Mouse (Mus musculus) midbrain, embryonic 15.5 days (tissue): Measurements from ENCODE around the gene Vcan. TPM values are rescaled to one million over a fixed set of nuclear protein-coding genes. Genes with fewer than 3 reads are reported as not detected.
A peak's percentile ranks its signal among the peaks of the same experiment; 100 is the strongest.
"Not testable (repeated sequence)": the region's sequence is repeated elsewhere in the genome, so short reads cannot be mapped to it uniquely, and the experiment has no call there.

Source experiments
- ATAC-seq: fragments of 200-750 bp; cut with Nextera tagmentation; replicated peaks from 2 replicates; pipeline ENCODE4 v1.8.0; 2017; ENCODE audit warnings: moderate TSS enrichment
- H3K27ac ChIP-seq: fragments of 300-500 bp; sonication (generic); 2 replicates; pipeline ENCODE4 v1.5.1; 2015; ENCODE audit warnings: mild to moderate bottlenecking, inconsistent platforms
- H3K27me3 ChIP-seq: fragments of 300-500 bp; sonication (generic); replicated peaks from 2 replicates; pipeline ENCODE4 v1.6.1; 2015; ENCODE audit warnings: inconsistent platforms
- H3K36me3 ChIP-seq: fragments of 300-500 bp; sonication (generic); replicated peaks from 2 replicates; pipeline ENCODE4 v1.6.1; 2015; ENCODE audit warnings: inconsistent platforms
- H3K4me1 ChIP-seq: fragments of 300-500 bp; sonication (generic); 2 replicates; pipeline ENCODE4 v1.6.1; 2015; ENCODE audit warnings: inconsistent platforms
- H3K4me2 ChIP-seq: fragments of 300-500 bp; sonication (generic); 2 replicates; pipeline ENCODE4 v1.6.1; 2015; ENCODE audit warnings: inconsistent platforms, mild to moderate bottlenecking, moderate library complexity
- H3K4me3 ChIP-seq: fragments of 300-500 bp; sonication (generic); 2 replicates; pipeline ENCODE4 v1.5.1; 2015; ENCODE audit warnings: mild to moderate bottlenecking, inconsistent platforms
- H3K9ac ChIP-seq: fragments of 300-500 bp; sonication (generic); 2 replicates; pipeline ENCODE4 v1.6.1; 2015; ENCODE audit warnings: mild to moderate bottlenecking, inconsistent platforms
- H3K9me3 ChIP-seq: fragments of 300-500 bp; sonication (generic); 2 replicates; pipeline ENCODE4 v1.6.1; 2016; ENCODE audit warnings: inconsistent platforms
- WGBS: fragments of 180-500 bp; shearing (Covaris S2); methylation state at CpG from one replicate; pipeline ENCODE4 v1.1.7; 2015; ENCODE audit warnings: mixed read lengths; 5-methylcytosine and 5-hydroxymethylcytosine counted together
- polyA plus RNA-seq: library from polyadenylated mRNA; unstranded; fragments of >200 nt; fragmentation: Nextera tagmentation; extraction: Ambion mirVana; gene quantifications from 2 replicates; pipeline ENCODE4 v1.2.1, GENCODE M21; 2015

Vcan gene
- polyA plus RNA-seq = 30.5 and 33.3 TPM in 2 replicates

DNA sequence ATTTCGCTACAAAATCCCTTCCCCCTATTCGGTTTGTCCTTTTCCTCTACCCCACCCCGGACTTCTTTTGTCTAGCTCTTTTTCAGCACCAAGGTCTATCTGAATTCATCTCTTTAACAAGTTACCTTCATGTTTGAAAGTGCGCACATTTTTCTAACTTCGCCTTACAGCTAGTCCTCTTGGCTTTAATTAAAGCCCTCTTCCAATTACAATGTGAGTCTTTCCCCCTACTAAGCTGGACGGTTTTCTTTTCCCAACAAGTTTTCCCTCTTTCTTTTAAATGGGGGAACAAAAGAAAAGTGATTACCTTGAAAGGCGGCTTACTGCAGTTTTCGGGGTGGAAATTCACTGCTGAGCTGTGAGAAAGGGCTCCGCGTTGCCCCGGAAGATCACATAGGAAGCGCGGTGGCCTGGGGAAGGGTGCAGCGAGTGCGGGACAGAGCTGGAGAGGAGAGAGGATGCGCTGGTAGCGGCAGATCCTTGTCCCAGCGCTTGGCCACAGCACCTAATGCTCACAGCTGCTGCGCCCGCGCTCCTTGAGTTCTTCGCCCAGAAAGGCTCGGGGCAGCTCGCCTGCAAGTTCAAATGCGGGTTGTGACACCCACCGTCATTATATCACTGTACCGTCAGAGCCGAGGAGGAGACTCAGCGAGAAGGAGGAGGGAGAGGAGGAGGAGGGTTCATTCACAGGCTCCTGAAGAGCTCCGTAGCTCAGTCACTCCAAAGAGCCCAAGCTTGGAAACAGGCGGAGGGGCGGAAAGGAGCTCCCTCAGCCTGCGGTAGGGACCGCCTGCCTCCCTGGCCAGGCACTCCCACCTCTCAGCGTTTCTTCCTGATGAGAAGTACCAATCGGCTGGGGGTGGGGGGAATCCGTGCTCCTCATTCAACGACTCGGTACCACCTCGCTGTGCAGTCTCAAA lies at the start of gene Vcan:
TSS of gene Vcan (minus strand) at position 744 of the 920 bp plus-strand sequence.
- under 1% methylated on average over 40 of the region's 40 CpGs for WGBS
- peak; percentile 53 for ATAC-seq
- H3K27ac ChIP-seq = peak within 1 kb of the TSS; percentile 74
- H3K9me3 ChIP-seq = no peaks in the 10 kb centered on the region
- H3K9ac ChIP-seq = peak within 1 kb of the TSS; percentile 49
- H3K36me3 ChIP-seq = no peaks in the 10 kb centered on the region
- peak within 1 kb of the TSS; percentile 99 for H3K4me2 ChIP-seq
- H3K4me1 ChIP-seq = peaks cover 32% of the 10 kb centered on the region
- H3K27me3 ChIP-seq = no peaks in the 10 kb centered on the region
- H3K4me3 ChIP-seq = peak within 1 kb of the TSS; percentile 76

DNA sequence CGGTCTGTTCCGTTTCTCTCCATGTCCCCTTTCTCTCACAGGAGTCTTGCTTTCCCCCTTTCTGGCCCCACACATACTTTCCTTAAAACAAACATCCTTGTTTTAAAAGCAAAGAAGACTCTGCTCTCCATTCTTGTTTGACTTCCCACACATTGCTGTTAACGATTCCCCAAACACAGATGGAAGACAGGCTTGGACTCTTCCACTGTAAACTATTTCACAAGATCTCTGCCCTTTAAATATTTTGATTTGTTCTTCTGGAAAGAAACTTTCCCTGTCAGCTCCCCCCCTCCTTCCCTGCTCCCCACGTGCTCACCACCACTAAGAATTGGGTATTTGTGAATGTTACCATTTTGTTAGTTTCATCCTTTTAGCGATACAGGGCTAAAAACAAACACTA lies 49.2 kb upstream of the Vcan start:
- H3K4me2 ChIP-seq = no peak overlapping the region
- no peaks in the 10 kb centered on the region for H3K9me3 ChIP-seq
- no peak overlapping the region for H3K4me3 ChIP-seq
- no peaks in the 10 kb centered on the region for H3K27me3 ChIP-seq
- H3K4me1 ChIP-seq = no peaks in the 10 kb centered on the region
- no peak for ATAC-seq
- 67% methylated on average over 5 of the region's 5 CpGs for WGBS
- H3K9ac ChIP-seq = no peak overlapping the region
- no peaks in the 10 kb centered on the region for H3K36me3 ChIP-seq
- H3K27ac ChIP-seq = no peak overlapping the region

DNA sequence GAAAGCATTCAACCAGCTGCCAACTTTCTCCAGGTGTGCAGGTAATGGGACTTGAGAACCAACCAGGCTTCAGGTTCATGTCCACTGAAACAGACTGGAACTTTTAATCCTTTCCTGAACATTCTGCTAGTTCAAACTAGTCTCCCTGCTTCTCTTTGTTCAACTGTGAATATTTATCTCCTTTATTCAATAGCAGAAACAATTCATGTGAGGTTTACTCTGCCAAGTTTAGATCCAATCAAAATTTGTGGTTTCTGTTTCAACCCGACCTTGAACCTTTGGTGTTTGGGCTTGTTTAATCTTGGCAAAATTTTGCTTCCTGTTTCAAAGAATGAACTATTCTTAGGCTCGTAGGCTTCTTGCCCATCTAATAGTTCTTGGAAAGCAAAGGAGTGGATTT lies 40.6 kb upstream of the Vcan start:
- no peak overlapping the region for H3K27ac ChIP-seq
- H3K4me3 ChIP-seq = no peak overlapping the region
- no peak overlapping the region for H3K4me2 ChIP-seq
- no peak overlapping the region for H3K9ac ChIP-seq
- WGBS = 72% methylated on average over 2 of the region's 2 CpGs
- no peak for ATAC-seq
- no peaks in the 10 kb centered on the region for H3K9me3 ChIP-seq
- 0 out of 2 replicates have a peak, but pooled peaks cover 3% of the 10 kb centered on the region for H3K4me1 ChIP-seq
- no peaks in the 10 kb centered on the region for H3K27me3 ChIP-seq
- no peaks in the 10 kb centered on the region for H3K36me3 ChIP-seq

DNA sequence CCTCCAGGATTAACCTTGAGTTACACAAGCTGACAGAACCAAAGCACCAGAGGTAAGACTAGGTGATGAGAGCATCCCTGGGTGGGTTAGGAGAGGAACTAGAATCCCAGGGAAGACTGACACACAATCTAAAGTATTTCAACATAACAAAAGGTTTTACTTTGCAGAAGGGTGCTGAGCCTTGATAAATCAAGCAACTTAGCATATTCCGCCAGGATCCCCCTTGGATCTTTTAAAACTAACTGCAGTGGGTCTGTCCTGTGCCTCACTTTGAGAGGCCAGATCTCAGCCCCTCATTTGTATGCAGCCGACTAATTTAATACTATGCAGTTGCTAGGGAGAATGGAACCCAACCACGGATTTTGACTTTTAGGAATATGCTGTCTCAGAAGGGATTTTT lies 38.0 kb upstream of the Vcan start:
- Histone ChIP-seq H3K4me2 (no peak overlapping the region), H3K9ac (no peak overlapping the region), H3K36me3 (no peaks in the 10 kb centered on the region), H3K27ac (no peak overlapping the region), H3K4me1 (0 out of 2 replicates have a peak, but pooled peaks cover 3% of the 10 kb centered on the region), H3K27me3 (no peaks in the 10 kb centered on the region), H3K4me3 (no peak overlapping the region), H3K9me3 (no peaks in the 10 kb centered on the region)
- WGBS = 40% methylated on average over 3 of the region's 3 CpGs
- no peak for ATAC-seq

DNA sequence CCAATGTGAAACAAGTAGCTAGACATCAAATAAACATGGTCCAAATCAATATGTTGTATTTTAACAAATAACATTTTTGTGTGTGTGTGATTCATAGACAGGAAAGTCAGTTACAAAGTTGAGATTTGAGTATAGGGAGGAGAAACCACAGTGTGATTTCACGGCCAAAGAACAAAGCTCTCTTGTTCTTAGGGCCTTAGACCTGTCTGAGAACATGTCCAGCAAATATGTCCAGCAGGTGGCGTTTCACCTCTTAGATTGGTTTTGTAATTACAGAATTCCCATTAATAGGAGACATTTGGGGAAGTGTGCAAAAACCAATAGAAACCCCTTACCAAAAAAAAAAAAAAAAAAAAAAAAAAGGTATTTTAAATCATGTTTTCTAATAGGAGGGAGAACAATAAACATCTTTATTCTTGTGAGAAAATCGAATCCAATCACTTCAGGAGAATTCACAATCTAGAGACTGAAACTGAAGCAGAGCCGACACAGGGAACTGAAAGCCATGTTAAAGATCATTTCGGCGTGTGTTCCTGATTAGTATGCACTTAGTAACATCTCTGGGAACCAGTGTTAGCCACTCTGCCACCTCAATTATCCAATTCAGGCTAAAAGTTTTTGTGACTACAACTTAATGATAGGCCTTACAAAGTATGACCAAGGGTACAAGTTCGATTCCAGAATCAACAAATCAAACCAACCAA lies 37.1 kb upstream of the Vcan start:
- no peak overlapping the region for H3K4me3 ChIP-seq
- 0 out of 2 replicates have a peak, but pooled peaks have one; percentile 56 for ATAC-seq
- H3K4me1 ChIP-seq = 0 out of 2 replicates have a peak, but pooled peaks cover 3% of the 10 kb centered on the region
- H3K36me3 ChIP-seq = no peaks in the 10 kb centered on the region
- no peak overlapping the region for H3K9ac ChIP-seq
- 61% methylated on average over 7 of the region's 7 CpGs for WGBS
- H3K27ac ChIP-seq = no peak overlapping the region
- no peaks in the 10 kb centered on the region for H3K9me3 ChIP-seq
- H3K27me3 ChIP-seq = no peaks in the 10 kb centered on the region
- H3K4me2 ChIP-seq = no peak overlapping the region

DNA sequence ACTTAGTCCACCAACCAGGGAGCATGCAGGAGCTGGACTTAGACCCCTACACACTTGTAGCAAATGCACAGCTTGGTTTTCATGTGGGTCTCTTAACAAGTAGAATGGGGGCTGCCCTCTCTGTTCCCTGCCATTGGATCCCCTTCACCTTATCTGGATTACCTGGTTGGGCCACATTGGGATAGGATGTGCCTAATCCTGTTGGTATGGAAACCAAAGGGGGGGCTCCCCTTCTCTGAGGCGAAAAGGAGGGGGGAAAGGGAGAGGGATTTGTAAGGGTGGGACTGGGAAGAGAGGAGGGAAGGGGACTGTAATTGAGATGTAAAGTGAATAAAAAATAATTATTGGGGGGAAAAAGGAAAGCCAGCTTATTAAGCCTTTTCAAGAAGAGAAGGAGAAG lies 35.5 kb upstream of the Vcan start:
- H3K27ac ChIP-seq = no peak overlapping the region
- no peak overlapping the region for H3K4me3 ChIP-seq
- peak; percentile 56; the same call in 1 of the 2 replicates for ATAC-seq
- H3K27me3 ChIP-seq = no peaks in the 10 kb centered on the region
- no peak overlapping the region for H3K9ac ChIP-seq
- no peaks in the 10 kb centered on the region for H3K9me3 ChIP-seq
- no peak overlapping the region for H3K4me2 ChIP-seq
- 0 out of 2 replicates have a peak, but pooled peaks cover 3% of the 10 kb centered on the region for H3K4me1 ChIP-seq
- H3K36me3 ChIP-seq = no peaks in the 10 kb centered on the region
- 0% methylated on average over 1 of the region's 1 CpGs for WGBS

DNA sequence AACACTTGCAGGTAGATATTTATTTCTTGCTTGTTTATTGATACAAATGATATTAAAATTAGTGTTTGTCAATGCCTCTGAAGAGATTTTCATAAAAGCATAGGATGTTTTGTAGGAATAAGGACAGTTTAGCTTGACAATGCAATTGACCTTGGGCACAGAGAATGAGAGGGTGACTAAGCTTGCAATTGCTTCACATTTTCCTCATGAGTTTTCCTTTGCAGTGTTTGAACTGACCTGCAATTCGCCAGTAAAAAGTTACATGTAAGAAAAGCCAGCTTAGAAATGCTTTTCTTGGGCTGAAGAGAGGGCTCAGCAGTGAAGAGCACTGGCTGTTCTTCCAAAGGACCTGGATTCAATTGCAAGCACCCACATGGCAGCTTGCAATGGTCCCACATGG lies 34.8 kb upstream of the Vcan start:
- Histone ChIP-seq H3K27me3 (no peaks in the 10 kb centered on the region), H3K36me3 (no peaks in the 10 kb centered on the region), H3K9me3 (no peaks in the 10 kb centered on the region), H3K9ac (no peak overlapping the region), H3K4me2 (no peak overlapping the region), H3K27ac (no peak overlapping the region), H3K4me1 (0 out of 2 replicates have a peak, but pooled peaks cover 3% of the 10 kb centered on the region), H3K4me3 (no peak overlapping the region)
- WGBS = 83% methylated on average over 1 of the region's 1 CpGs
- ATAC-seq = no peak

DNA sequence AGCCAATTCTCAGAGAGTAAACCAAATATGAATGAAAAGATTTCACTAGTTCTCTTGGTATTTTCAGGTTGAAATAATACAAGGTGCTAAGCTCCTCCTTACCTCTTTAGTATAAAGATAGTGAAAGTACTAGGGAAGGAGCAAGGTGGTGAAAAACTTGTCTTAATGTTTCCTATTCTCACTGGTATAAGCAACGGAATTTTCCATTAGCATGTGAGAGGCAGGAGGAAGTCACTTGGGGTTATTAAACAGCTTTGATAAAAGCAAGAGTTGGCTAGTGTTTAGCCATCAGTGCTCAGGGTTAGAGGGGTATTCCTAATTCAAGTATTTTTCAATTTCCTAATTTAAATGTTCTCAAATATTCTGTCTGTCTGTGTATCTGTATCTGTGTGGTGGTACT lies 24.2 kb upstream of the Vcan start:
- no peak overlapping the region for H3K4me2 ChIP-seq
- H3K27me3 ChIP-seq = no peaks in the 10 kb centered on the region
- H3K27ac ChIP-seq = no peak overlapping the region
- no peak for ATAC-seq
- no peaks in the 10 kb centered on the region for H3K9me3 ChIP-seq
- no peak overlapping the region for H3K4me3 ChIP-seq
- 83% methylated on average over 1 of the region's 1 CpGs for WGBS
- no peaks in the 10 kb centered on the region for H3K36me3 ChIP-seq
- H3K4me1 ChIP-seq = no peaks in the 10 kb centered on the region
- H3K9ac ChIP-seq = no peak overlapping the region

DNA sequence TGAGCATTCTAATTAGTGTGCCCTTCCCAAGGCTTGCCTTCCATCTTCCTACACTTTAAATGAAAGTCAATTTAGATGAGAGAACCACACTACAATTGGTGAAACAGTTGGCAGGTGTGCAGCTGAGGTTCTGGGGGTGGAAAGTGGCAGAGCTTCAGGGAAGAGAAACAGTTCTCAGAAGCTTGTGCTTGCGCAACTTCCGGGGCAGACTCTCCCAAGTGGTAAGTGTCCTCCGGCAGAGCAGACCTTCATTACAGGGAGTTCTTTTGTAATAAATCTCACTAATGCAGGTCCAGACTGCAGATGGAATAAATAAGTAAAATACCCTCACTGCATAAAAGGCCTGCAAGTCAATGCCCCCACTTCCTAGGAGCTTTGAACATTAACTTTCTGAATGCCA lies 23.7 kb upstream of the Vcan start:
- Histone ChIP-seq H3K4me2 (no peak overlapping the region), H3K4me3 (no peak overlapping the region), H3K9ac (no peak overlapping the region), H3K4me1 (no peaks in the 10 kb centered on the region), H3K27me3 (no peaks in the 10 kb centered on the region), H3K27ac (no peak overlapping the region), H3K36me3 (no peaks in the 10 kb centered on the region), H3K9me3 (no peaks in the 10 kb centered on the region)
- no peak for ATAC-seq
- WGBS = 91% methylated on average over 3 of the region's 3 CpGs

DNA sequence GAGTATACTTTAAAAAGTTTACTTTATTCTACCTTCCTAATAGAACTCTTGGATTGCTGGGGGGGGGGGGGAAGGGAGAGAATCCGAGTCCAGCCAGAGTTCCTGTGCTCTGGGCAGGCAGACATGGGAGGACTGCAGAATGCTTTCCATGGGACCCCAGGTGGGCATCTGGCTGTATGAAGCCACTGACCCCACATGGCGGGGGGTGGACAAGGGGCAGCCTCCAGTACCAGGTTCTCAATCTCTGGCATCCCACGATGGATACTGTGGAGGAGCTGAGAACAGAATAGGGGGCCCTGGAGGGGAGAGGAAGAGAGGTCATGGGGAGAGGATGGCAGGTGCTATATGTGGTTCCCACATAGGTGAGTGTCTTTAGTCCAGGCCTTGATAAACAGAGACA lies 20.0 kb upstream of the Vcan start:
- Histone ChIP-seq H3K9me3 (no peaks in the 10 kb centered on the region), H3K9ac (no peak overlapping the region), H3K27me3 (no peaks in the 10 kb centered on the region), H3K4me3 (no peak overlapping the region), H3K27ac (no peak overlapping the region), H3K36me3 (no peaks in the 10 kb centered on the region), H3K4me2 (no peak overlapping the region), H3K4me1 (no peaks in the 10 kb centered on the region)
- 85% methylated on average over 3 of the region's 3 CpGs for WGBS
- no peak for ATAC-seq

DNA sequence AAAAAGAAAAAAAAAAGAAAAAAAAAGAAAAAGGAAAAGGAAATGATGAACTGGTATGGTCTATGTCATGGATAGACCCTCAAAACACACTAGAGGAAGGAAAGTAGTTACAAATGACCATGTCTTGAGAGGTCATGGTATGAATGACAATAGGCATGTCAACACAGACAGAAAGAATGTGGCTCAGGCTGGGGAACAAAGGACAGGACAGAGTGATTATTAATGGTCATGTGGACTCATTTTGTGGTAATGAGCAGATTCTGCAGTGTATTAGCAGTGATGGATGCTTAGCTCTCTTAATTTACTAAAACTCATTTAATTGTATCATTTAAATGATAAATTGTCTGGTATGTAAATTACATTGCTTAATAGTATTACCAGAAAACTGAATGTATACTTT lies 14.0 kb upstream of the Vcan start:
- no peak for ATAC-seq
- no peaks in the 10 kb centered on the region for H3K9me3 ChIP-seq
- H3K4me3 ChIP-seq = no peak overlapping the region
- no peak overlapping the region for H3K27ac ChIP-seq
- no peaks in the 10 kb centered on the region for H3K36me3 ChIP-seq
- H3K9ac ChIP-seq = no peak overlapping the region
- no peak overlapping the region for H3K4me2 ChIP-seq
- H3K4me1 ChIP-seq = no peaks in the 10 kb centered on the region
- H3K27me3 ChIP-seq = no peaks in the 10 kb centered on the region

DNA sequence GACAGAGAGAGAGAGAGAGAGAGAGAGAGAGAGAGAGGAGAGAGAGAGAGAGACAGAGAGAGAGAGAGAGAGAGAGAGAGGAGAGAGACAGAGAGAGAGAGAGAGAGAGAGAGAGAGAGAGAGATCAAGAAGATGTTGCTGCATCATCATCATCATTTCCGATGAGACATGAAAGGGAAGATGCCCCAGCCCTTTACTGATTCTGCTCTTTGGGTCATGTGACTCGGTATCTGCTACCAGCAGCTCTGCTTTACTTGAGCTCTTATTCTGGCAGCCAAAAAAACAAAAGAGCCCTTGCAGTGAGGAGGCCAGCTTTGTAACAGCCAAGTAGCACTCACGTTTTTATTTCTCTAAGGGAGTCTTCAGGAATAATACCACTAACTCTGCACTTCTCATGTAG lies 8.3 kb upstream of the Vcan start:
- not testable (repeated sequence) for H3K4me3 ChIP-seq, H3K9ac ChIP-seq, H3K27me3 ChIP-seq, H3K27ac ChIP-seq, H3K4me1 ChIP-seq, H3K4me2 ChIP-seq, ATAC-seq, H3K36me3 ChIP-seq, H3K9me3 ChIP-seq
- 21% methylated on average over 3 of the region's 3 CpGs for WGBS
